Mouse (Mus musculus) hindbrain, embryonic 15.5 days (tissue): ENCODE results near the gene Pex3. TPM values are rescaled to one million over a fixed set of nuclear protein-coding genes. Genes with fewer than 3 reads are reported as not detected.
"Not testable (repeated sequence)": the region's sequence is repeated elsewhere in the genome, so short reads cannot be mapped to it uniquely, and the experiment has no call there.

Experiments used
- ATAC-seq: fragments of 200-750 bp; cut with Nextera tagmentation; 2 replicates; pipeline ENCODE4 v1.8.0; 2017; ENCODE audit warnings: low read depth, moderate number of reproducible peaks, moderate TSS enrichment; ENCODE audit not compliant: low FRiP score
- H3K27ac ChIP-seq: fragments of 300-500 bp; sonication (generic); replicated peaks from 2 replicates; pipeline ENCODE4 v1.5.1; 2015; ENCODE audit warnings: mild to moderate bottlenecking, inconsistent platforms
- H3K27me3 ChIP-seq: fragments of 300-500 bp; sonication (generic); 2 replicates; pipeline ENCODE4 v1.6.1; 2015; ENCODE audit warnings: control low read depth, inconsistent platforms
- H3K36me3 ChIP-seq: fragments of 300-500 bp; sonication (generic); 2 replicates; pipeline ENCODE4 v1.6.1; 2015; ENCODE audit warnings: control low read depth, inconsistent platforms
- H3K4me1 ChIP-seq: fragments of 300-500 bp; sonication (generic); replicated peaks from 2 replicates; pipeline ENCODE4 v1.6.1; 2015; ENCODE audit warnings: control low read depth, inconsistent platforms
- H3K4me2 ChIP-seq: fragments of 300-500 bp; sonication (generic); 2 replicates; pipeline ENCODE4 v1.6.1; 2015; ENCODE audit warnings: moderate library complexity, mild to moderate bottlenecking, inconsistent platforms
- H3K4me3 ChIP-seq: fragments of 300-500 bp; sonication (generic); 2 replicates; pipeline ENCODE4 v1.5.1; 2015; ENCODE audit warnings: mild to moderate bottlenecking, inconsistent platforms
- H3K9ac ChIP-seq: fragments of 300-500 bp; sonication (generic); 2 replicates; pipeline ENCODE4 v1.6.1; 2015; ENCODE audit warnings: inconsistent platforms
- H3K9me3 ChIP-seq: fragments of 300-500 bp; sonication (generic); 2 replicates; pipeline ENCODE4 v1.6.1; 2016; ENCODE audit warnings: control low read depth, inconsistent platforms
- WGBS: fragments of 180-500 bp; shearing (Covaris S2); methylation state at CpG from one replicate; pipeline ENCODE4 v1.1.7; 2015; 5-methylcytosine and 5-hydroxymethylcytosine counted together
- polyA plus RNA-seq: library from polyadenylated mRNA; unstranded; fragments of >200 nt; fragmentation: Nextera tagmentation; extraction: Ambion mirVana; gene quantifications from 2 replicates; pipeline ENCODE4 v1.2.1, GENCODE M21; 2015

Pex3 gene
- polyA plus RNA-seq, 1 experiment from 2014 or later = 27.7 TPM

GRCm38 (mm10) chr10:13521857-13522256, 31.1 kb downstream of the Pex3 start:
- no peak overlapping the region for H3K4me2 ChIP-seq
- no peaks in the 10 kb centered on the region for H3K4me1 ChIP-seq
- H3K27me3 ChIP-seq = no peaks in the 10 kb centered on the region
- H3K36me3 ChIP-seq = peaks cover 2% of the 10 kb centered on the region; the same call in 1 of the 2 replicates
- H3K9ac ChIP-seq = no peak overlapping the region
- H3K27ac ChIP-seq = no peak overlapping the region
- no peaks in the 10 kb centered on the region for H3K9me3 ChIP-seq
- 86% methylated on average over 4 of the region's 4 CpGs for WGBS
- ATAC-seq = no peak
- H3K4me3 ChIP-seq = no peak overlapping the region

- no peak; the same call in 1 of the 2 replicates for ATAC-seq
- H3K4me3 ChIP-seq = peak overlapping the region; percentile 76; the same call in 1 of the 2 replicates
- H3K9me3 ChIP-seq = no peaks in the 10 kb centered on the region
- H3K27me3 ChIP-seq = no peaks in the 10 kb centered on the region
- H3K4me2 ChIP-seq = peak overlapping the region; percentile 72; the same call in 1 of the 2 replicates
- H3K36me3 ChIP-seq = peaks cover 16% of the 10 kb centered on the region; the same call in 1 of the 2 replicates
- WGBS = 89% methylated on average over 8 of the region's 8 CpGs
- no peak overlapping the region for H3K27ac ChIP-seq
- H3K9ac ChIP-seq = no peak overlapping the region
- peaks cover 14% of the 10 kb centered on the region; the same call in 1 of the 2 replicates for H3K4me1 ChIP-seq
Measured at GRCm38 (mm10) chr10:13502371-13502770, 50.6 kb downstream of the Pex3 start.

- 0 out of 2 replicates have a peak, but pooled peaks cover 14% of the 10 kb centered on the region for H3K36me3 ChIP-seq
- peaks cover 14% of the 10 kb centered on the region; the same call in 1 of the 2 replicates for H3K4me1 ChIP-seq
- H3K27me3 ChIP-seq, H3K9me3 ChIP-seq, H3K27ac ChIP-seq: not testable (repeated sequence)
- peak overlapping the region; percentile 83; the same call in 1 of the 2 replicates for H3K9ac ChIP-seq
- peak overlapping the region; percentile 76 for H3K4me3 ChIP-seq
- peak; percentile 53; the same call in 1 of the 2 replicates for ATAC-seq
- H3K4me2 ChIP-seq = peak overlapping the region; percentile 72
- 52% methylated on average over 4 of the region's 4 CpGs for WGBS
Measured at GRCm38 (mm10) chr10:13501533-13501932, 51.4 kb downstream of the Pex3 start.

- H3K9ac ChIP-seq = peak overlapping the region; percentile 83
- no peaks in the 10 kb centered on the region for H3K9me3 ChIP-seq
- WGBS = under 1% methylated on average over 30 of the region's 30 CpGs
- H3K27me3 ChIP-seq = no peaks in the 10 kb centered on the region
- H3K4me3 ChIP-seq = peak overlapping the region; percentile 76
- H3K27ac ChIP-seq = 0 out of 2 replicates have a peak overlapping the region, but pooled peaks have one; percentile 3
- H3K4me1 ChIP-seq = peaks cover 14% of the 10 kb centered on the region; the same call in 1 of the 2 replicates
- H3K36me3 ChIP-seq = 0 out of 2 replicates have a peak, but pooled peaks cover 9% of the 10 kb centered on the region
- peak overlapping the region; percentile 72 for H3K4me2 ChIP-seq
- ATAC-seq = peak; percentile 92
Measured at GRCm38 (mm10) chr10:13500938-13501496, 51.9 kb downstream of the Pex3 start.

GRCm38 (mm10) chr10:13500473-13500872, 52.5 kb downstream of the Pex3 start:
- Histone ChIP-seq H3K4me3 (peak overlapping the region; percentile 76), H3K27me3 (no peaks in the 10 kb centered on the region), H3K4me1 (peaks cover 14% of the 10 kb centered on the region; the same call in 1 of the 2 replicates), H3K9ac (no peak overlapping the region), H3K4me2 (peak overlapping the region; percentile 72), H3K9me3 (no peaks in the 10 kb centered on the region), H3K27ac (no peak overlapping the region), H3K36me3 (0 out of 2 replicates have a peak, but pooled peaks cover 8% of the 10 kb centered on the region)
- ATAC-seq = peak; percentile 4; the same call in 1 of the 2 replicates
- WGBS = 46% methylated on average over 9 of the region's 9 CpGs

- 88% methylated on average over 2 of the region's 2 CpGs for WGBS
- H3K4me2 ChIP-seq = no peak within 1 kb of the TSS
Measured at GRCm38 (mm10) chr10:13499331-13499730, 53.6 kb downstream of the Pex3 start, which contains the start of gene Fuca2. Gene Fuca2, plus strand, starts transcription at chr10:13499540.

GRCm38 (mm10) chr10:13496315-13496714, 56.6 kb downstream of the Pex3 start:
- 93% methylated on average over 3 of the region's 3 CpGs for WGBS
- Histone ChIP-seq H3K4me1 (0 out of 2 replicates have a peak, but pooled peaks cover 3% of the 10 kb centered on the region), H3K4me3 (no peak overlapping the region), H3K4me2 (no peak overlapping the region), H3K9ac (no peak overlapping the region), H3K27ac (no peak overlapping the region), H3K36me3 (no peaks in the 10 kb centered on the region), H3K27me3 (no peaks in the 10 kb centered on the region), H3K9me3 (no peaks in the 10 kb centered on the region)
- no peak for ATAC-seq

More at GRCm38 (mm10) chr10:13499331-13499730, 53.6 kb downstream of the Pex3 start, which contains the start of gene Fuca2:
- no peaks in the 10 kb centered on the region for H3K9me3 ChIP-seq
- H3K4me1 ChIP-seq = peaks cover 14% of the 10 kb centered on the region; the same call in 1 of the 2 replicates
- no peak within 1 kb of the TSS for H3K9ac ChIP-seq
- no peak for ATAC-seq
- H3K27ac ChIP-seq = no peak within 1 kb of the TSS
- H3K36me3 ChIP-seq = no peaks in the 10 kb centered on the region
- no peak within 1 kb of the TSS for H3K4me3 ChIP-seq
- no peaks in the 10 kb centered on the region for H3K27me3 ChIP-seq

- Histone ChIP-seq H3K4me1 (no peaks in the 10 kb centered on the region), H3K27me3 (no peaks in the 10 kb centered on the region), H3K4me2 (no peak overlapping the region), H3K4me3 (no peak overlapping the region), H3K36me3 (no peaks in the 10 kb centered on the region), H3K9ac (no peak overlapping the region), H3K9me3 (no peaks in the 10 kb centered on the region), H3K27ac (no peak overlapping the region)
- WGBS = 92% methylated on average over 9 of the region's 9 CpGs
- ATAC-seq = no peak
Measured at GRCm38 (mm10) chr10:13493978-13494686, 58.8 kb downstream of the Pex3 start.

- Histone ChIP-seq H3K36me3 (no peaks in the 10 kb centered on the region), H3K27me3 (no peaks in the 10 kb centered on the region), H3K9me3 (no peaks in the 10 kb centered on the region), H3K4me1 (no peaks in the 10 kb centered on the region), H3K27ac (no peak overlapping the region), H3K4me2 (no peak overlapping the region), H3K9ac (no peak overlapping the region), H3K4me3 (no peak overlapping the region)
- no peak for ATAC-seq
- WGBS = 90% methylated on average over 6 of the region's 6 CpGs
Measured at GRCm38 (mm10) chr10:13489671-13490070, 63.3 kb downstream of the Pex3 start.

GRCm38 (mm10) chr10:13485958-13486357, 67.0 kb downstream of the Pex3 start:
- no peak overlapping the region for H3K4me2 ChIP-seq
- H3K4me1 ChIP-seq = no peaks in the 10 kb centered on the region
- no peaks in the 10 kb centered on the region for H3K36me3 ChIP-seq
- no peak overlapping the region for H3K4me3 ChIP-seq
- no peaks in the 10 kb centered on the region for H3K9me3 ChIP-seq
- no peaks in the 10 kb centered on the region for H3K27me3 ChIP-seq
- no peak for ATAC-seq
- no peak overlapping the region for H3K9ac ChIP-seq
- 50% methylated on average over 4 of the region's 4 CpGs for whole genome bisulfite sequencing
- H3K27ac ChIP-seq = no peak overlapping the region

- WGBS = 84% methylated on average over 6 of the region's 6 CpGs
- ATAC-seq = no peak
- Histone ChIP-seq H3K27ac (no peak overlapping the region), H3K9ac (no peak overlapping the region), H3K9me3 (no peaks in the 10 kb centered on the region), H3K4me1 (peaks cover 8% of the 10 kb centered on the region), H3K27me3 (peaks cover 15% of the 10 kb centered on the region), H3K4me2 (no peak overlapping the region), H3K4me3 (no peak overlapping the region), H3K36me3 (no peaks in the 10 kb centered on the region)
Measured at GRCm38 (mm10) chr10:13479341-13479740, 73.6 kb downstream of the Pex3 start.

- H3K9ac ChIP-seq = no peak overlapping the region
- whole genome bisulfite sequencing = 28% methylated on average over 7 of the region's 7 CpGs
- H3K27ac ChIP-seq = no peak overlapping the region
- no peaks in the 10 kb centered on the region for H3K36me3 ChIP-seq
- H3K4me2 ChIP-seq = peak overlapping the region; percentile 100
- no peaks in the 10 kb centered on the region for H3K9me3 ChIP-seq
- H3K4me3 ChIP-seq = peak overlapping the region; percentile 79
- ATAC-seq = no peak
- peaks cover 26% of the 10 kb centered on the region for H3K27me3 ChIP-seq
- H3K4me1 ChIP-seq = peaks cover 18% of the 10 kb centered on the region
Measured at GRCm38 (mm10) chr10:13475121-13475520, 77.8 kb downstream of the Pex3 start.
